Mouse (Mus musculus): ENCODE results near the gene Hist1h3f. TPM values are rescaled to one million over a fixed set of nuclear protein-coding genes. Genes with fewer than 3 reads are reported as not detected.
A peak's percentile ranks its signal among the peaks of the same experiment; 100 is the strongest.
"Not testable (repeated sequence)": the region's sequence is repeated elsewhere in the genome, so short reads cannot be mapped to it uniquely, and the experiment has no call there.

Hist1h3f gene
- total RNA-seq, 2 experiments from 2014 or later, result 4.9 to 77.5 TPM

DNA sequence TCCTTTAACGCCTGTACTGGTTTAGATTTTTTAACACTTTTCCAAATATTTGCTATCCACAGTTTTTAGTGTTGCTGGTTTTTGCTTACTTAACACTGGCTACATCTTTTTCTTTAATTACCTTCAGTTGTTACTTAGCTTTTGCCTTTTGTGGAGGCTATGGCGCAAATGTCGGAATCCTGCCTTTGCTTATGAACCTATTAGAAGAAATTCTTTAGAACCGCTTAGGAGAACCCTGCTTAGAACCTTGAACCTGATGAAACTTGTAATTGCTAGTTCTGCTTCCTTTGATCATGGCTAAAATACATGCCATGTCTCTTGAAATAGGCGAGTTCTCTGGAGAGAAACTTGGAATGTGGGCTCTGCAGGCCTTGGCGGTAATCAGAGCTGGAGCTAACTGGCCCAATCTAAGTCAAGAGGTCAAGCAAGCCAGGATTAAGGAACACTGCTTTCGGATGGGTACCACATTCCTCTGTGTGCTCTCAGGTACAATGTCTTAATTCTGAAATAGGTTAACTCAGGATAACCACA is 32.6 kb downstream of the Hist1h3f start:
- ATAC-seq (replicated peaks; ENCODE audit: poor library complexity, severe bottlenecking), result no peak

GRCm38 (mm10) chr13:23576906-23577639 is 33.2 kb downstream of the Hist1h3f start:
- no peak for ATAC-seq (replicated peaks; ENCODE audit: poor library complexity, severe bottlenecking)

GRCm38 (mm10) chr13:23577835-23578234 is 34.0 kb downstream of the Hist1h3f start:
- no peak for ATAC-seq (replicated peaks; ENCODE audit: poor library complexity, severe bottlenecking)

GRCm38 (mm10) chr13:23581408-23582218 is 37.8 kb downstream of the Hist1h3f start, which contains the start of gene Hist1h4d:
Gene Hist1h4d (plus strand): TSS chr13:23581598.
- peak; percentile 81 for ATAC-seq (replicated peaks; ENCODE audit: poor library complexity, severe bottlenecking)

DNA sequence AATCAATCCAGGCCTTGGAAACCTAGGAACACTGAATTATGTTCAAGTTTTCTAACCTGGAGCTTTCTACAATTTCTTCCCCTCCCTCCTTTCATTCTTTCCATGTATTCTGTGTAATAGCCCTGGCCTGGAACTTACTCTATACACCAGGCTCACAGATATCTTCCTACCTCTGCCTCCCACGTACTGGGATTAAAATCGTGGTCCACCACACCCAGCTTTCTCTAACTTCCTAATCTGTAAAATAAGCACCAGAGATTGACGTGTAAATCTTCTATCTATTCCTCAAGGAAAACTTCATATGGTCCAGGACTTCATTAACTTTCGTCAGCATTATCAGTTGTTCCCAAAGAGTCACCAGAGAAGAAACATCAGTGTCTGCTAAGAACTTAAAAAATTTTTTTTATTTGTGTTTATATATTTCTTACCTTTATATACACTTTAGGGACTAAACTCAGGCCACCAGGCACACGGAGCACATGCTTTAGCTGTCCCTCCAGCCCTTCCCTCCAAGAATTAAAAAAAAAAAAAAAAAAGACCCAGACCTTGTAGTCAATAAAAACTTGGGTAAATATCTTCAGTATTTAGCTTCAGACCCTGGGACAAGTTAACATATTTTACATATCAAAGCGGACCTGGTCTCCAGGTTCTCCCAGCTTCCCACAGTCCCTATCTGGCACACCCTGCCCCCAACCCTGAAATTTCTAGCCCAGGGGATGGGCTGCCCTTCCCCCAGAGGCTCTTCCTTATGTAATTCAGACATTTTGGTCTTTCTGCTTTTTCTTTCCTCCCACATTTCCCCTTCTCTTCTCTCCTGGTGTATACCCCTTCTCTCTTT is 38.6 kb downstream of the Hist1h3f start:
- no peak for ATAC-seq (replicated peaks; ENCODE audit: poor library complexity, severe bottlenecking)

GRCm38 (mm10) chr13:23583387-23584068 is 39.7 kb downstream of the Hist1h3f start:
- no peak for ATAC-seq (replicated peaks; ENCODE audit: poor library complexity, severe bottlenecking)

- ATAC-seq (replicated peaks; ENCODE audit: poor library complexity, severe bottlenecking), result no peak
Measured at GRCm38 (mm10) chr13:23584331-23584730, 40.5 kb downstream of the Hist1h3f start.

DNA sequence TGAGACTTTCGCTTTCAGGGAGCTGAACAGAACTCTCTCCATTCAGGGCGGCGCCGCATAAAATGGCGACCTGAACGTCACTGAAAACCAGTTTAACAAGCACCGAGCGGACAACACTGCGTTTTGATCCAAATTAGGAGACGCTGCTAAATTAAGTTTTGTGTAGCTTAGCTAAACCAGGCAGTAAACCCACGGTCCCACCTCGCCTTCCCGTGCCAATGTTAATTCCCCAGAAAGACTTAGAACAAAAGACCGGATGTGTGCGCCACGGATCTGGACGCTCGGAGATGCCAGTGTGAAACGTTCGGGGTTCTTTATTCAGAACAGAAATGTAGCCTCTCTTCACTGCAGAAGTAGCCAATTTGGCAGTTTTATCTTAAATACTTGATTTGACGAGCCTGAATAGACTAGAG is 41.2 kb downstream of the Hist1h3f start:
- ATAC-seq (replicated peaks; ENCODE audit: poor library complexity, severe bottlenecking), result peak; percentile 20

GRCm38 (mm10) chr13:23585442-23586098 is 41.7 kb downstream of the Hist1h3f start:
- ATAC-seq (replicated peaks; ENCODE audit: poor library complexity, severe bottlenecking), result peak; percentile 72

DNA sequence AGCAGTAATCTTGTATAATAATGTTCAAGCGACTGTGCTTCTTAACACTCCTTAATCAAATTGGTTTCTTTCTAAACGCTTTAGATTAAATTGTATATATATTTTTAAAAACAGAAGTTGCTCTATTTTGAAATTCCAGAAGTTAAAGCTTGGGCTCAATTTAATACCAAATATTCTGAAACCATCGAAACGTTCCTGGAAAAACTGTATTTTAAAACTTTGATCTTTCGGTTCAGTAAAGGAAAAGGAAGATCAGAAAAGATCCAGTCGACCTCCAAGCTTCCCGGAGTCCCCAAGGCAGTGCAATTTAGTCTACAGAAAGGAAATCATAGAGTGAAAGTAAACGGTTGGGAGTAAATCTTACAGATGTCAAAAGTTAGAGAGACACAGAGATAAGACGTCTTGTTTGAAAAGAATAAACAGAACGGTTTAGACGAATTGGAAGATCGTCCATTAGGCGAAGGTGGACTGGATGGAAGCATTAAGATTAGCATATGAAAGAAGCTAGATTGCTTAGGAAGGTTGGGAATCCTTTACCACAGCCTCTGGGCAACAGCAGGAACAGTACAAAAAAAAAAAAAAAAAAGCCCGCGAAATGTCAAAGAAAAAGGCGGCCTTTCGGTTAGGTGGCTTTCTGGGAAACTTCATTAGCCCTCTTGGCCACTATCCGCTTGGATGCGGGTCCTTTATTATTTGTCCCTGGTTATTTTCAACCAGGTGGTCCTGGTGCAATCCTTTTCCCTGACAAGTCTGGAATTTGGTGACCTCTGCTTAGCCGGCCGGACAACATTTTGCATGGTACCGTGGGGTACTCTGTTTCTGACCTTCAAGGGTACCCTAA is 42.5 kb downstream of the Hist1h3f start:
- ATAC-seq (replicated peaks; ENCODE audit: poor library complexity, severe bottlenecking), result no peak

- ATAC-seq (replicated peaks; ENCODE audit: poor library complexity, severe bottlenecking), result no peak
Measured at GRCm38 (mm10) chr13:23586940-23587225, 43.0 kb downstream of the Hist1h3f start.

- ATAC-seq (replicated peaks; ENCODE audit: poor library complexity, severe bottlenecking), result no peak
Measured at GRCm38 (mm10) chr13:23591206-23591605, 47.4 kb downstream of the Hist1h3f start.

GRCm38 (mm10) chr13:23591886-23592285 is 48.0 kb downstream of the Hist1h3f start:
- not testable (repeated sequence) for ATAC-seq (replicated peaks; ENCODE audit: poor library complexity, severe bottlenecking)

DNA sequence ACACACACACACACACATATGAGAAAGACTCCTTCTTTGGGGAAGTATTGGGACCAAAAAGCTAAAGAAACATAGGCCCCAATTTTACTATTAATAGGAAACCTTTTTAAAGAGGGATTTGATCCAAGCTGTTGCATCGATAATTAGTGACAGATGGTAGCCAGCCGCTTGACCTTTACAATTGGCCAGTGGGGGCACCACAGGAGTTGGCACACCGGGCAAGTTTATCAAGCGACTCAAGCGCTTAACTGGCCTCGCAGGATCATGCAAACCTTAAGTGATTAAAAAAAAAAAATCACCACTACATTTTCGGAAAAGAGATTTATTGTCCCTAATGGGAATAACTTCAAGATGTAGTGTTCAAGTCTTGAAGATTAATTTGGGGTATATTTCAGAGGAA is 48.8 kb downstream of the Hist1h3f start:
- no peak for ATAC-seq (replicated peaks; ENCODE audit: poor library complexity, severe bottlenecking)

GRCm38 (mm10) chr13:23593051-23593770 is 49.4 kb downstream of the Hist1h3f start:
- ATAC-seq (replicated peaks; ENCODE audit: poor library complexity, severe bottlenecking), result peak; percentile 61

Measured in granulocyte monocyte progenitor cell, adult 5-6 weeks (primary cell).